In genomic region chr15:64581046-64581445, GRCm38 (mm10) we compare ENCODE assay signal across 14 mouse cellular contexts.
"Had no signal": no experiment of that assay in that cellular context is flagged by ENCODE, and none has a peak within 500 bp of the region (broad histone marks: within the 10 kb centered on the region; RNA-seq: fewer than 3 reads in every experiment).

No protein-coding gene starts in this region.

- H3K27me3 ChIP-seq: limb, embryonic 15.5 days; liver, embryonic 13.5 days; neural tube, embryonic 13.5 days; stomach, embryonic 15.5 days had no signal

- ATAC-seq: lung, postnatal 0 days had no signal

- H3K4me1 ChIP-seq: liver, embryonic 13.5 days; midbrain, embryonic 10.5 days; stomach, embryonic 15.5 days had no signal

- H3K9me3 ChIP-seq: limb, embryonic 15.5 days; liver, embryonic 13.5 days; midbrain, embryonic 10.5 days; neural tube, embryonic 13.5 days; stomach, embryonic 15.5 days had no signal

- H3K36me3 ChIP-seq: limb, embryonic 15.5 days; liver, embryonic 13.5 days; midbrain, embryonic 10.5 days; neural tube, embryonic 13.5 days; stomach, embryonic 15.5 days had no signal

- H3K4me3 ChIP-seq: limb, embryonic 15.5 days; liver, embryonic 13.5 days; midbrain, embryonic 10.5 days; neural tube, embryonic 13.5 days; stomach, embryonic 15.5 days had no signal

- H3K9ac ChIP-seq: limb, embryonic 15.5 days; liver, embryonic 13.5 days; neural tube, embryonic 13.5 days; stomach, embryonic 15.5 days had no signal

- DNase-seq: layer of hippocampus, adult 9-11 months; layer of hippocampus, postnatal 36 days; liver, embryonic 13.5 days; lung, adult 2 months; lung, postnatal 4 days; midbrain, embryonic 14.5 days; right cerebral cortex, postnatal 14 days; thymus, adult 2 months; thymus, postnatal 25 days had no signal

- H3K4me2 ChIP-seq: limb, embryonic 15.5 days; liver, embryonic 13.5 days; neural tube, embryonic 13.5 days; stomach, embryonic 15.5 days had no signal

- H3K27ac ChIP-seq: limb, embryonic 15.5 days; liver, embryonic 13.5 days; midbrain, embryonic 10.5 days; neural tube, embryonic 13.5 days; stomach, embryonic 15.5 days had no signal
